Mouse (Mus musculus) kidney, adult 8-10 months (tissue): ENCODE results near the gene Tfb1m.

Source experiments
- DNase-seq, 2 experiments: peaks; one replicate each; pipeline ENCODE4 v3.0.0; 2022

Tfb1m gene

GRCm38 (mm10) chr17:3509841-3510240 lies 47.7 kb downstream of the Tfb1m start:
- peak; percentile 37 to 77 for DNase-seq

- DNase-seq = no peak
Measured at GRCm38 (mm10) chr17:3506508-3506907, 51.1 kb downstream of the Tfb1m start.

- no peak for DNase-seq
Measured at GRCm38 (mm10) chr17:3505711-3506110, 51.9 kb downstream of the Tfb1m start.

DNA sequence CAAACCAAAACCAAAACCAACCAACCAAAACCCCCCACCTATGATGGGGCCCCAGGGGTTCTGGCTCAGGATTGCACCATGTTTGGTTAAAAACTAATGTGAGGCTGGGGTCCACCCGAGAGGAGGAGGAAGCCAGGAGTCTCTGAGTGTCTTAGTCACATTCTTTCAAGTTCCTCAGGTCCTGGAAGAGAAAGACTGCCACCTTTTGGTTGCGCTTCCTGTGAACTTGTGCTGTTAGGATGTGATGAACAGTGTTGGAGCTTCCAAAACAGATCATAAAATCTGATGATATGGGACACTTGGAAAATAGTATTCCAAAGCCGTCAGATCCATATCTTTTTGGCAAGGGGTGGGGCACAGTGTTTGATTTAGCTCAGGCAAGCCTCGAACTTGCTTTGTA lies 56.6 kb downstream of the Tfb1m start:
- DNase-seq = no peak

DNA sequence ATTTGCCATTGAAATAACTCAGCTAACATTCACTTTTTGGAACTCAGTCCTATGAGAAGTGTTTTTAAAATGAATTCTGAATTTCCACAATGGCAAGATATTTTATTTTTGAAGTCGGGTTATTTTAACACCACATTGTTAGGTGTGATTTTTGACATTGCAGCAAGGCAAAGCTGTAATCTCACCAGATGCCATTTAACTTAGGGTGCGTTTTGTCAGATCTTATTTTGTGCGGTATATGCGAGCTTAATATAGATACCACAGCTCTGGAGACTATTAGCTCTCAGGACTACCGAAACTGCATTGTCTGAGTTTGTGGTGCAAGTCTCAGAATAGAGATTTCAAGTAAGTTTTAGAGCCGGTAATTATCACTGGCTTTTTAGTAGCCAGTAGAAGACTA lies 57.5 kb downstream of the Tfb1m start:
- DNase-seq = no peak

- DNase-seq = no peak
Measured at GRCm38 (mm10) chr17:3499468-3499867, 58.1 kb downstream of the Tfb1m start.

DNA sequence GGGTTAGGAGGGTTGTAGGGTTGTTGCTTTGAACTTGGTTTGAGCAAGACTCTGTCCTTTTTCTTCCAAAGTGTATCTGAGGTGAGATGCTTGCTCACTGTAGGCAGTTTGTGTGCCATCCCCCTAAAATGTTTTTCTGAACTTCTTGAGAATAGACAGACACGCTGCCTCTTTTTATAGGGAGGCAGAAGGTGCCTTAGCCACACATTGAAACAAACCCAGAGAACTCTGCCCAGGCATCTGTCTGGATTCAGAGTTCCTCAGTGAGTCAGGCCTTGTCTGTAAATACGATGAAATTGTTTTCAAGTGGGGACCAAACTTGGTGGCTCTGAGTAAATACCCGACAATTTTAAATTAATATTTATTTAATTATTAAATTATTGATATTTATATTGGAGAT lies 59.0 kb downstream of the Tfb1m start:
- DNase-seq = no peak

GRCm38 (mm10) chr17:3498086-3498485 lies 59.5 kb downstream of the Tfb1m start:
- DNase-seq = peak in 1 of 2 experiments; percentile 35

GRCm38 (mm10) chr17:3496080-3496479 lies 61.5 kb downstream of the Tfb1m start:
- DNase-seq = peak; percentile 28 to 52

DNA sequence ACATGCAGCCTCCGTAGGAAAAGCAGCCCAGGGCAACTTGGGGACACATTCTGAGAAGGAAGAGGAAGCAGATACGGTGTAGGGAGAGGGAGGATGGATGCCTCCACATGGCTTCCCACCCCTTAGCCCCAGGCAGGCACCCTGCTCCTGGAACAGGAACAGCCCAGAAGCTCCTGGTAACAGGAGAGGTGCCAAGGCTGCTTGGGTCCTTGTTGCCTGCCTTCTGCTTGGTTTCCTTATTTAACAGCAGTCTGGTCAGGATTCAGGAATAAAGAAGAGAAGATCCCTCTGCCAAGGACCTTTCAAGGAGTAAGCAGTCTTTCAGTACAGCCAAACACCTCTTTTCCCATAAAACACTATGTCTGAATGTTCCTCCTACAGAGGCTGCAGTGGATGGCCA lies 62.0 kb downstream of the Tfb1m start:
- no peak for DNase-seq

DNA sequence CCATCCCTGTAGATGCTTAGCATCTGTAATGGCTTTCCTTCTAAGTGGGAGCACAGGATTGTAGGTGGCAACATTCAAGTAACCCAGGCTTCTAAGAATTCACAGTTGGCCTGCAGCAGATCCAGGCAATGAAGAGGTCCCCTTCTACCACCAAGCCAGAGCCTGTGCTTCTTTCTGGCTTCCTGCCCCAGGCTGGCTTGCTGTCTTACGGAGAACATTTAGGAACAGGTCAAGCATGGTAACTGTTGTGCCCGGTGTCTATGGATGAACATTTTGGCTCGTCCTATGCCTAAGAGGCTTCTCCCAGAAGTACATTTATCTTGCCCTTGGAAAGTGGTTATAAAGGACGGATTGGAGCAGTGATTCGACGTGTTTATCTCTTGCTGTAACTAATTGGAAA lies 65.9 kb downstream of the Tfb1m start:
- no peak for DNase-seq

GRCm38 (mm10) chr17:3491065-3491464 lies 66.5 kb downstream of the Tfb1m start:
- no peak for DNase-seq

DNA sequence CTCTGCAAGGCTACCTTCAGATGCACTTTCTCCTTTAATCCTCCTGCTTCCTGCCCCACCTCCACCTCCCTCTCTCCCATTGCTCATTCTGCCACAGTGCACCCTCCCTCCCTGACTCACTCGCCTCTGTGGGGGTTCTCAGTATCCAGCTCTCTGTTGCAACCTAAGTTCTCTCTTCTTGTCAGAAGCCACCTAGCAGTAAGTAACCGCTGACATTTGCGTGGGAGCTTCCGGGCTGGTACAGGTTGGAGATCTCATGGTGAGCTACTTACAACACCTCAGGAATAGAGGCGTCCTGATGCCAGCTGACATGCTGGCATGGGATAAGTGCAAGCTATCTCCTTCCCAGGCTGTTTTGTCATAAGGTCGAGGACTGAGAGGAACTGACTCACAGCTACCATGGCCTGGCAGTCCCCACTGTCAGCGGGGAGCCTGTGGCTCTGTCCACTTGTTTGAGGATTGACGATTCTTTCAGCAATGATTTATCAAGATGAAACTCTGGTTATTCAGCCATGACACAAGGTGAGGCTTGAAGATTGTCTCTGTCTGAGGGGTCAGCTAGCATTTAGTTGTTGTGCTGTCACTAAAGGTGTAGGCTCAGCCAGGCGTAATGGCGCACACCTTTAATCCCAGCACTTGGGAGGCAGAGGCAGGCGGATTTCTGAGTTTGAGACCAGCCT lies 67.2 kb downstream of the Tfb1m start:
- peak in 1 of 2 experiments; percentile 44 for DNase-seq

DNA sequence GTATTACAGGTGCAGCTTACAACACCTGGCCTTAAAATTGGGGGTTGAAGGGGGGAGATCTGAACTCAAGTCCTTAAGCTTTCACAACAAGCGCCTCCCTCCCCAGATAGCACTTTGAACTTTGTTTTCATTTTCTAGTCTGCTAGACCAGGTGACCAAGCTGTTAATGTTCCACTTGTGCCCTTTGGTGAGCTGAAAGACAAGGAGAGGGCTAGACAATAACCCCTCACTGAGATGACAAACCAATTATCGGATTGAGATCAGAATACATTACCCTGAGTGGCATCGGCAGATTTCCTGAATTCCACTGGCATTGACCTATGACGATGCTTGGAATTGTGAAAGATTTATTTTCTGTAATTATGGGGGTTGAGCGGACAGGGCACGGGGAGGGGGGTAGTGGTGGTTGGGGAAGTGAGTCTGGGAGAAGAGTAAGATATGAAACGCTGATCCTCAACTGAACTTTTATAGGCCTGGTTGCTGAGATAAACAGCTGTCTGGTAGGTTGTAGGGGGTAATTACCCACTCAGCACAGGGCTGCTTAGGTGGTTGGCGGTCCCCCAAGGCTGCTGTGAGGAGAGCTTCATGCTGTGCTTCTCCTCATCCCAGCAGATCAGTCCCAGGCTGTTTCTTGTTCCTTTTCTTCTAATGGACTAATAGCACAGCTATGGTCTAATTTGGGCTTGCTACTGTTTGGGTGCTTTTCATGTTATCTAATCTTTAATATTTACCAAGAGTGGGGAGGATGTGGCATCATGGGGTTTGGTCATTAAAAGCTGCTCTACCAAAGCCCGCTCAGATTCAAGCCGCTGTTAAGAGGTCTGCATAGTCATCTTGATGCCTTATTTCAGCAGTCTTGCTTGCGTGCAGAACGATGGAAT lies 69.6 kb downstream of the Tfb1m start:
- peak; percentile 28 to 35 for DNase-seq

DNA sequence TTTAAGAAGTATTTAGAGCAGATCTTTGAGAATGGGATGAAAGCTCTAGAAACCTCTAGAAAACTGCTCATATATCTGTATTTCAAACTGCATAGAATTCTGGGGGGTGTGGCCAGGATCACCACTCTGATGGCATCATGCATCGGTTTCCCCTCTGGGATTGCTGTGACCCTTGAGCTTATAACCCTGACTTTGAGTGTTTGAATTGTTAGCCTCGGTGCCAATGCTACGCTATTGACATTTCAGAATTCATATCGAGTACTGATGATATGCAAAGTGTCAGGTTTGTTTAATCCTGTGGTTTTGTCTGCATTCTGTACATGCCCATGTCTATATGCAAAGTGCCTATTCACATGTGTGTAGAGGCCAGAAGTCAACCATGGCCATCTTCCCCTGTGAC lies 70.4 kb downstream of the Tfb1m start:
- no peak for DNase-seq

DNA sequence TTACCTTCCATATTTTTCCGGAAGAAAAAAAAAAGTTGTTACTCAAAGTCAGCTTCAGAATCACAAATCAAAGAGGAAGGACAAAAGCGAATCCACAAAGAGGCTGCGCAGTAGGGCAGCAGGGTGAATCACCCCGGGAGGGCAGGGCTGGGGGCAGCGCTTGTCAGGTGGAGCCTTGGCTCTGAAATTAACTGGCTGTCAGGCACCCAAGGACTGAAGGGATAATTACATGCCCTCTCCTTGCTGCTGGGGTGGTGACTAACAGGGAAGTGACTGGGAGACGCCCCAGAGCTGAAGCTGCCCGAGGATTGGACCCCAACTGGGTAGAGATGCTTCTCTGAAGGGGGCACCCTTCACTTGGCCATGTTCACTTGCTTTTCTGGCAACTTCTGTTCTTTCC lies 71.7 kb downstream of the Tfb1m start:
- DNase-seq = no peak

DNA sequence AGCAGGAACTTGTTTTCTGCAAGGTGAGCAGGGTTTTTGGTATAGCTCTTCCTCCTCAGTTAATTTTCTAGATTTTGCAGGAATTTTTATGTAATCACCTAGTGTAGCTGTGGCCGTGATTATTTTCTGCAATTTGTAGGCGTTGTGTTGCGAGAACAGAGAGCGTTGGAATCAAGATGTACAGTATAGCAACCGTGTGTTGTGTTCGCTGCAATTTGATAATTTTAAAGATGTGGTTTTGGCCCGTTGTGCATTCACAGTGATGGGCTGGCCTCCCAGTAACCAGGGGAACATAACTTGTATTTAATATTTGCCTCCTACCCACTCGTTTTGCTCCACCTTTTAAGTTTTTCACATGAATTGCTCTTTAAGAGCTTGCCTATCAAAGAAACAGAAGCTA lies 74.5 kb downstream of the Tfb1m start:
- no peak for DNase-seq

GRCm38 (mm10) chr17:3481576-3482575 lies 75.7 kb downstream of the Tfb1m start:
- no peak for DNase-seq

GRCm38 (mm10) chr17:3476546-3476945 lies 81.0 kb downstream of the Tfb1m start:
- no peak for DNase-seq

GRCm38 (mm10) chr17:3472018-3472417 lies 85.6 kb downstream of the Tfb1m start:
- no peak for DNase-seq
